Mouse (Mus musculus): ENCODE measurements around the gene Rsg1. TPM values are rescaled to one million over a fixed set of nuclear protein-coding genes. Genes with fewer than 3 reads are reported as not detected.
A peak's percentile ranks its signal among the peaks of the same experiment; 100 is the strongest.

Gene Rsg1
- polyA plus RNA-seq, 1 experiment from 2014 or later, result 5.8 TPM

- WGBS, result 95% methylated on average over 7 of the region's 7 CpGs
- no peaks in the 10 kb centered on the region for H3K27me3 ChIP-seq
These were observed 22.5 kb upstream of the Rsg1 start for GRCm38 (mm10) chr4:141191294-141191693.

GRCm38 (mm10) chr4:141194553-141194952, 19.2 kb upstream of the Rsg1 start:
- 95% methylated on average over 6 of the region's 6 CpGs for WGBS
- no peak for ATAC-seq (ENCODE audit: low FRiP score)
- no peaks in the 10 kb centered on the region for H3K27me3 ChIP-seq
- H3K27ac ChIP-seq, result no peak overlapping the region
- peaks cover 71% of the 10 kb centered on the region for H3K36me3 ChIP-seq
- no peak overlapping the region for H3K9ac ChIP-seq
- no peak overlapping the region for H3K4me2 ChIP-seq (replicated peaks)
- no peaks in the 10 kb centered on the region for H3K4me1 ChIP-seq
- H3K9me3 ChIP-seq (replicated peaks), result no peaks in the 10 kb centered on the region
- H3K4me3 ChIP-seq, result no peak overlapping the region

More at GRCm38 (mm10) chr4:141191294-141191693, 22.5 kb upstream of the Rsg1 start:
- no peak overlapping the region for H3K4me2 ChIP-seq (replicated peaks)
- no peak overlapping the region for H3K27ac ChIP-seq
- H3K36me3 ChIP-seq, result peaks cover 46% of the 10 kb centered on the region
- no peaks in the 10 kb centered on the region for H3K9me3 ChIP-seq (replicated peaks)
- ATAC-seq (ENCODE audit: low FRiP score), result no peak
- H3K4me3 ChIP-seq, result no peak overlapping the region
- no peak overlapping the region for H3K9ac ChIP-seq
- H3K4me1 ChIP-seq, result peaks cover 12% of the 10 kb centered on the region; the same call in 1 of the 2 replicates

GRCm38 (mm10) chr4:141196981-141197685, 16.6 kb upstream of the Rsg1 start:
- Histone ChIP-seq H3K27ac (no peak overlapping the region), H3K4me3 (no peak overlapping the region), H3K4me2 (replicated peaks) (no peak overlapping the region), H3K36me3 (peaks cover 84% of the 10 kb centered on the region), H3K27me3 (no peaks in the 10 kb centered on the region), H3K9ac (no peak overlapping the region), H3K9me3 (replicated peaks) (no peaks in the 10 kb centered on the region), H3K4me1 (no peaks in the 10 kb centered on the region)
- ATAC-seq (ENCODE audit: low FRiP score), result no peak
- WGBS, result 96% methylated on average over 13 of the region's 13 CpGs

GRCm38 (mm10) chr4:141197686-141198035, 16.1 kb upstream of the Rsg1 start:
- 97% methylated on average over 13 of the region's 13 CpGs for WGBS
- H3K9ac ChIP-seq, result no peak overlapping the region
- no peaks in the 10 kb centered on the region for H3K4me1 ChIP-seq
- no peak overlapping the region for H3K27ac ChIP-seq
- no peak for ATAC-seq (ENCODE audit: low FRiP score)
- H3K27me3 ChIP-seq, result no peaks in the 10 kb centered on the region
- H3K9me3 ChIP-seq (replicated peaks), result no peaks in the 10 kb centered on the region
- no peak overlapping the region for H3K4me2 ChIP-seq (replicated peaks)
- peaks cover 83% of the 10 kb centered on the region for H3K36me3 ChIP-seq
- no peak overlapping the region for H3K4me3 ChIP-seq

- H3K4me1 ChIP-seq, result no peaks in the 10 kb centered on the region
- H3K4me3 ChIP-seq, result no peak overlapping the region
- no peak for ATAC-seq (ENCODE audit: low FRiP score)
- no peak overlapping the region for H3K9ac ChIP-seq
- H3K4me2 ChIP-seq (replicated peaks), result no peak overlapping the region
- no peak overlapping the region for H3K27ac ChIP-seq
- H3K9me3 ChIP-seq (replicated peaks), result no peaks in the 10 kb centered on the region
- WGBS, result 83% methylated on average over 11 of the region's 11 CpGs
- H3K27me3 ChIP-seq, result no peaks in the 10 kb centered on the region
- H3K36me3 ChIP-seq, result peaks cover 67% of the 10 kb centered on the region
These were observed 12.8 kb upstream of the Rsg1 start for GRCm38 (mm10) chr4:141200906-141201305.

GRCm38 (mm10) chr4:141202192-141202591, 11.6 kb upstream of the Rsg1 start:
- Histone ChIP-seq H3K9ac (no peak overlapping the region), H3K27ac (no peak overlapping the region), H3K4me2 (replicated peaks) (no peak overlapping the region), H3K36me3 (peaks cover 59% of the 10 kb centered on the region), H3K4me1 (no peaks in the 10 kb centered on the region), H3K27me3 (no peaks in the 10 kb centered on the region), H3K4me3 (no peak overlapping the region), H3K9me3 (replicated peaks) (no peaks in the 10 kb centered on the region)
- WGBS, result 93% methylated on average over 6 of the region's 6 CpGs
- no peak for ATAC-seq (ENCODE audit: low FRiP score)

- ATAC-seq (ENCODE audit: low FRiP score), result no peak
- Histone ChIP-seq H3K9ac (no peak overlapping the region), H3K27ac (no peak overlapping the region), H3K36me3 (peaks cover 37% of the 10 kb centered on the region), H3K4me1 (no peaks in the 10 kb centered on the region), H3K4me2 (replicated peaks) (no peak overlapping the region), H3K9me3 (replicated peaks) (no peaks in the 10 kb centered on the region), H3K4me3 (no peak overlapping the region), H3K27me3 (no peaks in the 10 kb centered on the region)
- WGBS, result 73% methylated on average over 4 of the region's 4 CpGs
These were observed 9.1 kb upstream of the Rsg1 start for GRCm38 (mm10) chr4:141204580-141205061.

GRCm38 (mm10) chr4:141207081-141207480, 6.7 kb upstream of the Rsg1 start:
- ATAC-seq (ENCODE audit: low FRiP score), result no peak

GRCm38 (mm10) chr4:141210524-141211219, 3.1 kb upstream of the Rsg1 start:
- Histone ChIP-seq H3K4me2 (replicated peaks) (peak overlapping the region; percentile 44), H3K4me3 (peak overlapping the region; percentile 20), H3K9ac (peak overlapping the region; percentile 10; the same call in 1 of the 2 replicates), H3K9me3 (replicated peaks) (no peaks in the 10 kb centered on the region), H3K36me3 (peaks cover 6% of the 10 kb centered on the region; the same call in 1 of the 2 replicates), H3K4me1 (peaks cover 17% of the 10 kb centered on the region), H3K27me3 (peaks cover 2% of the 10 kb centered on the region; the same call in 1 of the 2 replicates), H3K27ac (no peak overlapping the region)
- whole genome bisulfite sequencing, result 70% methylated on average over 14 of the region's 14 CpGs
- ATAC-seq (ENCODE audit: low FRiP score), result no peak

More at GRCm38 (mm10) chr4:141207081-141207480, 6.7 kb upstream of the Rsg1 start:
- H3K27me3 ChIP-seq, result no peaks in the 10 kb centered on the region
- no peaks in the 10 kb centered on the region for H3K9me3 ChIP-seq (replicated peaks)
- no peak overlapping the region for H3K4me3 ChIP-seq
- no peak overlapping the region for H3K27ac ChIP-seq
- 0 out of 2 replicates have a peak, but pooled peaks cover 5% of the 10 kb centered on the region for H3K4me1 ChIP-seq
- no peak overlapping the region for H3K9ac ChIP-seq
- H3K4me2 ChIP-seq (replicated peaks), result no peak overlapping the region
- H3K36me3 ChIP-seq, result peaks cover 13% of the 10 kb centered on the region
- 97% methylated on average over 5 of the region's 5 CpGs for WGBS

- H3K9me3 ChIP-seq (replicated peaks), result no peaks in the 10 kb centered on the region
- H3K4me3 ChIP-seq, result no peak overlapping the region
- WGBS, result 95% methylated on average over 4 of the region's 4 CpGs
- no peak overlapping the region for H3K4me2 ChIP-seq (replicated peaks)
- ATAC-seq (ENCODE audit: low FRiP score), result no peak
- peaks cover 6% of the 10 kb centered on the region; the same call in 1 of the 2 replicates for H3K36me3 ChIP-seq
- no peak overlapping the region for H3K9ac ChIP-seq
- H3K27me3 ChIP-seq, result peaks cover 2% of the 10 kb centered on the region; the same call in 1 of the 2 replicates
- H3K27ac ChIP-seq, result no peak overlapping the region
- peaks cover 17% of the 10 kb centered on the region for H3K4me1 ChIP-seq
These were observed 2.1 kb upstream of the Rsg1 start for GRCm38 (mm10) chr4:141211646-141212045.

GRCm38 (mm10) chr4:141212892-141213291, 864 bp upstream of the Rsg1 start:
- Histone ChIP-seq H3K4me3 (no peak overlapping the region), H3K4me1 (peaks cover 17% of the 10 kb centered on the region), H3K27ac (peak overlapping the region; percentile 66), H3K9ac (no peak overlapping the region), H3K27me3 (peaks cover 2% of the 10 kb centered on the region; the same call in 1 of the 2 replicates), H3K36me3 (no peaks in the 10 kb centered on the region), H3K4me2 (replicated peaks) (no peak overlapping the region; the same call in 1 of the 2 replicates), H3K9me3 (replicated peaks) (no peaks in the 10 kb centered on the region)
- WGBS, result 81% methylated on average over 9 of the region's 9 CpGs
- no peak for ATAC-seq (ENCODE audit: low FRiP score)

GRCm38 (mm10) chr4:141213342-141213741, 414 bp upstream of the Rsg1 start:
- peak; percentile 27 for ATAC-seq (ENCODE audit: low FRiP score)
- Histone ChIP-seq H3K9me3 (replicated peaks) (no peaks in the 10 kb centered on the region), H3K9ac (peak overlapping the region; percentile 64; the same call in 1 of the 2 replicates), H3K36me3 (no peaks in the 10 kb centered on the region), H3K27me3 (peaks cover 2% of the 10 kb centered on the region; the same call in 1 of the 2 replicates), H3K4me1 (peaks cover 17% of the 10 kb centered on the region), H3K4me3 (peak overlapping the region; percentile 45), H3K4me2 (replicated peaks) (peak overlapping the region; percentile 83), H3K27ac (peak overlapping the region; percentile 66)
- WGBS, result 27% methylated on average over 2 of the region's 2 CpGs
